Mouse (Mus musculus): ENCODE data around the gene Cdc42bpb.

GRCm38 (mm10) chr12:111245070-111245469 lies 132.4 kb downstream of the Cdc42bpb start:
- TF ChIP-seq EP300 (optimal IDR thresholded peaks at IDR 0.05) (no peak), CTCF (IDR thresholded peaks at IDR 0.05; ENCODE audit: low read depth) (no peak)

Measured in stomach, postnatal 0 days (tissue).